Mouse (Mus musculus): ENCODE results near the gene Tma7. TPM values are rescaled to one million over a fixed set of nuclear protein-coding genes. Genes with fewer than 3 reads are reported as not detected.

Tma7 gene
- total and polyA plus RNA-seq, 3 experiments, result 255 to 529 (median 336) TPM

DNA sequence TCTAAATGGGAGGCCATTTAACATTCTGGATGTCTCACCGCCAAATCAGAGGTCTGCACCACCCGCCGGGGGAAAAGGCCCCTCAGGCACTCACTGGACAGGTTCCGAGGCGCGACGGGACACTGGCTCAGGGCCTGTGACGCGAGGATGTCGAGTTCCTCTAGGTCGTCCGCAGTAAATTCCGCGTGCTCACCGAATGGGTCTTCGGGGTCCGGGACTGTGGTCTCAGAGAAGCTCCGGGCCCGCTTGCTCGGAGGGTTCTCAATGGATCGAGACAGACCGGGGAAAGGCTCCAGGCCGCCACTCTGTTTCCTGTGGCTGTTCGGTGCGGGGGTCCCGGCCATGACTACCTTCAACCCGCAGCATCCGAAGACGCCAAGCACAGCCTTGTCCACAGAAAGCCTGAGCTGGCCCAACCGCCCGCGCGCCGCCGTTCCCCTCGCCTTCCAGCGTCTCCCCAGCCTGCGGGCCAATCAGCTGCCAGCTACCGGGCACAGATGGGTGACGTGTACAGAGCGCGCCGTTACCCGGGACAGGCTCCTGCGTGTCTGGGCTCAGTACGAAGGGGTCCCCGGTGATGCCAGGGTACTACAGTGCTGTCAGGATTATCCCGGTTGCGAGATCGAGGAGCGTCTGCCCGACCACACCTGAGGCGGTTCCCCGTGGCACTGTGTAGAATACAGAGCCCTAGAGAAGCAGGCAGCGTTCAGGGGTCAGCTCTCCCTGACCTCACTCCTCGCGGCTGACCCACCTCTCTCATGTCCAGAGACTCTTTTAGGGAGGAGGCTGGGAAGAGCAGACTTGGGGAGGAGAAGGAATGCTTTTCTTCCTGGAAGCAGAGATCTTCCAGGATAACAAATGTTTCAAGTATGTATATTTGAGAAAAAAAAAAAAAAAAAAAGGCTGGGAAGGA is 8.5 kb downstream of the Tma7 start, which contains the start of gene Atrip:
TSS of gene Atrip (minus strand) at position 464 of the 913 bp plus-strand sequence.
- H3K36me3 ChIP-seq (replicated peaks in 1 of 2; ENCODE audit: control insufficient read depth in 1 of 2, insufficient read depth in 1 of 2, low read length in 1 of 2), result peaks cover 25 to 47% of the 10 kb centered on the region in 2 experiments
- in situ Hi-C loops (cut with MboI; ENCODE audit: low pct_ligation_motif_present, low pct_unique_long_range_greater_than_20kb, low sequenced_read_pairs), result no loop called here

DNA sequence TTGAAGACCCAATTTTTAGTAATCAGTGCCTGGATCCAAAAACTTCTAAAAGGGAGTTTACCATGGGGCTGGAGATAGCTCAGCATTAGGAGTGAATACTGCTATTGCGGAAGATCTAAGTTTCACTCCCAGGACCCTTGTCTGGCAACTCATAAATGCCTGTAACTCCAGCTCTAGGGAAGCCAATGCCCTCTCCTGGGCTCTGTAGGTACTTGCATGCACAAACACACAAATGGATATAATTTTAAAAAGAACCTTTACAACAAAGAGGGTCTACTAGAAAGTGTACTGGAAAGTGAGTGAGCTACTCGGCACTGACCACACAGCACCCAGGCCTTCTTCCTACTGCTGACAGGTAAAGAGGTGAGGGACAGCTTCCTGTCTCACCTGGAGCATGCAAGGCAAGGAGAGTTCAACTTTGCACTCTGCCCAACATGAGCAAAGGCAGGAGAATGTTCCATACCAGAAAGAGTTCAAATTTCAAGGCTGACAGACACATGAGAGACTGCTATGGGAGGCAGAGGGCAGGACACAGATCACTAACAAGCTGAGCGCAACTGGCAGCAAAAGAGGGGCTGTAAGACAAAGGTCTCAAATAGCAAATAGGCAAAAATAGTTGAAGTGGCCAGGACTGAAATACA is 14.2 kb downstream of the Tma7 start:
- Histone ChIP-seq H3K36me3 (replicated peaks in 1 of 2; ENCODE audit: control insufficient read depth in 1 of 2, insufficient read depth in 1 of 2, low read length in 1 of 2) (peaks cover 60 to 86% of the 10 kb centered on the region in 2 experiments), H3K9ac (ENCODE audit: insufficient read depth, low read depth) (no peak overlapping the region), H3K27ac (ENCODE audit: insufficient read depth, low read depth) (no peak overlapping the region), H3K27me3 (replicated peaks) (no peaks in the 10 kb centered on the region), H3K4me2 (ENCODE audit: insufficient read depth, low read depth, poor library complexity, severe bottlenecking) (no peak overlapping the region), H3K79me2 (replicated peaks; ENCODE audit: control insufficient read depth, extremely low read depth, insufficient read depth, poor library complexity, severe bottlenecking) (peaks cover 16% of the 10 kb centered on the region), H3K9me3 (replicated peaks; ENCODE audit: low read length) (no peaks in the 10 kb centered on the region), H3K4me1 (ENCODE audit: control insufficient read depth in 1 of 2, insufficient read depth in 2 of 2) (peaks cover 2 to 15% of the 10 kb centered on the region in 2 experiments; a peak in 2 of 4 replicates), H3K4me3 (replicated peaks in 1 of 3; ENCODE audit: low read depth in 2 of 3, low read length in 2 of 3, poor library complexity in 1 of 3) (no peak overlapping the region)
- in situ Hi-C loops (cut with MboI; ENCODE audit: low pct_ligation_motif_present, low pct_unique_long_range_greater_than_20kb, low sequenced_read_pairs), result no loop called here
- DNase-seq (ENCODE audit: extremely low read depth), result no peak
- dilution Hi-C loops (cut with MboI; ENCODE audit: extremely low pct_ligation_motif_present, extremely low pct_unique_long_range_greater_than_20kb, low sequenced_read_pairs), result no loop called here
- TF ChIP-seq MXI1 (IDR thresholded peaks at IDR 0.05; ENCODE audit: low read depth, low read length) (no peak), ZC3H11A (IDR thresholded peaks at IDR 0.05; ENCODE audit: low read depth, low read length) (no peak), USF2 (conservative IDR thresholded peaks at IDR 0.05; ENCODE audit: low read depth, low read length) (no peak), PAX5 (IDR thresholded peaks at IDR 0.05; ENCODE audit: low read length) (no peak), MAFK (IDR thresholded peaks at IDR 0.05; ENCODE audit: insufficient replicate concordance, low read length) (no peak), HCFC1 (IDR thresholded peaks at IDR 0.05; ENCODE audit: low read depth, low read length) (no peak), POLR2A (IDR thresholded peaks at IDR 0.05; ENCODE audit: low read depth, low read length) (no peak), UBTF (IDR thresholded peaks at IDR 0.05; ENCODE audit: low read depth, low read length) (no peak), SMC3 (IDR thresholded peaks at IDR 0.05; ENCODE audit: low read depth, low read length) (peak; percentile 32), CTCF (conservative IDR thresholded peaks at IDR 0.05 in 1 of 2, IDR thresholded peaks at IDR 0.05 in 1 of 2; ENCODE audit: low read depth in 2 of 2, low read length in 2 of 2) (peak in 1 of 2 experiments; percentile 58; a peak in 2 of 4 replicates), KAT2A (IDR thresholded peaks at IDR 0.05; ENCODE audit: insufficient replicate concordance, low read length) (no peak), USF1 (IDR thresholded peaks at IDR 0.05; ENCODE audit: low read depth, low read length) (no peak), EP300 (IDR thresholded peaks at IDR 0.05; ENCODE audit: low read length) (no peak), CHD2 (IDR thresholded peaks at IDR 0.05; ENCODE audit: low read length) (no peak), ZMIZ1 (IDR thresholded peaks at IDR 0.05; ENCODE audit: low read depth, low read length) (no peak), ZKSCAN1 (IDR thresholded peaks at IDR 0.05; ENCODE audit: borderline replicate concordance, low read depth, low read length) (no peak), RAD21 (IDR thresholded peaks at IDR 0.05; ENCODE audit: low read depth, low read length) (peak; percentile 34), ZNF384 (IDR thresholded peaks at IDR 0.05; ENCODE audit: low read depth, low read length) (no peak), POLR2AphosphoS2 (IDR thresholded peaks at IDR 0.05; ENCODE audit: low read depth, low read length) (no peak), GABPA (IDR thresholded peaks at IDR 0.05; ENCODE audit: insufficient replicate concordance, low read depth, low read length) (no peak), JUN (IDR thresholded peaks at IDR 0.05; ENCODE audit: insufficient read depth, low read depth, low read length) (no peak)

More for the DNA sequence above, 8.5 kb downstream of the Tma7 start, which contains the start of gene Atrip:
- no peaks in the 10 kb centered on the region for H3K9me3 ChIP-seq (replicated peaks; ENCODE audit: low read length)
- peak within 1 kb of the TSS; percentile 98 for H3K4me2 ChIP-seq (ENCODE audit: insufficient read depth, low read depth, poor library complexity, severe bottlenecking)
- dilution Hi-C loops (cut with MboI; ENCODE audit: extremely low pct_ligation_motif_present, extremely low pct_unique_long_range_greater_than_20kb, low sequenced_read_pairs), result no loop called here
- TF ChIP-seq MAX (IDR thresholded peaks at IDR 0.05; ENCODE audit: low read length), result peak; percentile 74
- TF ChIP-seq E2F4 (IDR thresholded peaks at IDR 0.05; ENCODE audit: insufficient replicate concordance, low read depth, low read length), result no peak
- no peak for TF ChIP-seq USF1 (IDR thresholded peaks at IDR 0.05; ENCODE audit: low read depth, low read length)
- TF ChIP-seq RCOR1 (conservative IDR thresholded peaks at IDR 0.05; ENCODE audit: low read depth, low read length), result 0 out of 2 replicates have a peak, but pooled peaks have one; percentile 23
- TF ChIP-seq GABPA (IDR thresholded peaks at IDR 0.05; ENCODE audit: insufficient replicate concordance, low read depth, low read length), result no peak
- no peak for TF ChIP-seq EP300 (IDR thresholded peaks at IDR 0.05; ENCODE audit: low read length)
- TF ChIP-seq IRF4 (IDR thresholded peaks at IDR 0.05; ENCODE audit: low read depth, low read length), result no peak
- peak; percentile 46; the same call in 1 of the 2 replicates for TF ChIP-seq KAT2A (IDR thresholded peaks at IDR 0.05; ENCODE audit: insufficient replicate concordance, low read length)
- TF ChIP-seq POLR2AphosphoS2 (IDR thresholded peaks at IDR 0.05; ENCODE audit: low read depth, low read length), result 0 out of 2 replicates have a peak, but pooled peaks have one; percentile 55
- peak; percentile 47; the same call in 1 of the 2 replicates for TF ChIP-seq ELF1 (IDR thresholded peaks at IDR 0.05; ENCODE audit: low read depth, low read length)
- TF ChIP-seq NELFE (IDR thresholded peaks at IDR 0.05; ENCODE audit: low read depth, low read length), result peak; percentile 93
- no peak for TF ChIP-seq TBP (conservative IDR thresholded peaks at IDR 0.05; ENCODE audit: low read depth, low read length)
- TF ChIP-seq ZMIZ1 (IDR thresholded peaks at IDR 0.05; ENCODE audit: low read depth, low read length), result peak; percentile 85
- peak; percentile 75; the same call in 1 of the 2 replicates for TF ChIP-seq TCF12 (IDR thresholded peaks at IDR 0.05; ENCODE audit: low read depth, low read length)
- TF ChIP-seq HCFC1 (IDR thresholded peaks at IDR 0.05; ENCODE audit: low read depth, low read length), result peak; percentile 84
- TF ChIP-seq MXI1 (IDR thresholded peaks at IDR 0.05; ENCODE audit: low read depth, low read length), result peak; percentile 96
- TF ChIP-seq CHD2 (IDR thresholded peaks at IDR 0.05; ENCODE audit: low read length), result no peak; the same call in 1 of the 2 replicates
- 0 out of 2 replicates have a peak, but pooled peaks have one; percentile 38 for TF ChIP-seq MYC (IDR thresholded peaks at IDR 0.05; ENCODE audit: low read depth, low read length)
- TF ChIP-seq SIN3A (IDR thresholded peaks at IDR 0.05; ENCODE audit: low read length), result peak; percentile 89
- TF ChIP-seq NRF1 (IDR thresholded peaks at IDR 0.05; ENCODE audit: low read depth, low read length), result peak; percentile 25; the same call in 1 of the 2 replicates
- TF ChIP-seq POLR2A (IDR thresholded peaks at IDR 0.05; ENCODE audit: low read depth, low read length), result peak; percentile 95
- peaks cover 7 to 27% of the 10 kb centered on the region in 2 experiments; a peak in 2 of 4 replicates for H3K4me1 ChIP-seq (ENCODE audit: control insufficient read depth in 1 of 2, insufficient read depth in 2 of 2)
- H3K27ac ChIP-seq (ENCODE audit: insufficient read depth, low read depth), result no peak within 1 kb of the TSS
- H3K79me2 ChIP-seq (replicated peaks; ENCODE audit: control insufficient read depth, extremely low read depth, insufficient read depth, poor library complexity, severe bottlenecking), result peaks cover 21% of the 10 kb centered on the region
- DNase-seq (ENCODE audit: extremely low read depth), result peak; percentile 85
- no peaks in the 10 kb centered on the region for H3K27me3 ChIP-seq (replicated peaks)
- peak within 1 kb of the TSS; percentile 79 for H3K9ac ChIP-seq (ENCODE audit: insufficient read depth, low read depth)
- H3K4me3 ChIP-seq (replicated peaks in 1 of 3; ENCODE audit: low read depth in 2 of 3, low read length in 2 of 3, poor library complexity in 1 of 3), result peak within 1 kb of the TSS; percentile 92 to 93 (median 92)

Data from CH12.LX (cell line).